Mouse (Mus musculus) neural tube, embryonic 11.5 days (tissue): Measurements from ENCODE around the gene Rest. TPM values are rescaled to one million over a fixed set of nuclear protein-coding genes. Genes with fewer than 3 reads are reported as not detected.

Source experiments
- ATAC-seq: fragments of 200-750 bp; cut with Nextera tagmentation; 2 replicates; pipeline ENCODE4 v1.8.0; 2017; ENCODE audit warnings: moderate number of reproducible peaks, mild to moderate bottlenecking, moderate TSS enrichment, moderate library complexity; ENCODE audit not compliant: insufficient read depth, low FRiP score, low TSS enrichment
- DNase-seq: peaks from one replicate; pipeline ENCODE4 v3.0.0-alpha.2; 2015; ENCODE audit warnings: low spot score
- H3K27ac ChIP-seq: fragments of 300-500 bp; sonication (generic); 2 replicates; pipeline ENCODE4 v1.5.1; 2014; ENCODE audit warnings: low read depth, mild to moderate bottlenecking, low read length
- H3K27me3 ChIP-seq: fragments of 300-500 bp; sonication (generic); 2 replicates; pipeline ENCODE4 v1.6.1; 2014; ENCODE audit warnings: mild to moderate bottlenecking, low read length, mixed read lengths; ENCODE audit not compliant: control insufficient read depth, insufficient read depth
- H3K36me3 ChIP-seq: fragments of 300-500 bp; sonication (generic); 2 replicates; pipeline ENCODE4 v1.6.1; 2014; ENCODE audit warnings: mild to moderate bottlenecking, low read length, moderate library complexity, mixed read lengths; ENCODE audit not compliant: control insufficient read depth, insufficient read depth
- H3K4me1 ChIP-seq: fragments of 300-500 bp; sonication (generic); 2 replicates; pipeline ENCODE4 v1.6.1; 2014; ENCODE audit warnings: low read length, mixed read lengths; ENCODE audit not compliant: control insufficient read depth, insufficient read depth
- H3K4me2 ChIP-seq: fragments of 300-500 bp; sonication (generic); 2 replicates; pipeline ENCODE4 v1.6.1; 2014; ENCODE audit warnings: low read depth, mild to moderate bottlenecking, moderate library complexity
- H3K4me3 ChIP-seq: fragments of 300-500 bp; sonication (generic); 2 replicates; pipeline ENCODE4 v1.5.1; 2014; ENCODE audit warnings: low read depth, low read length
- H3K9ac ChIP-seq: fragments of 300-500 bp; sonication (generic); 2 replicates; pipeline ENCODE4 v1.6.1; 2014; ENCODE audit warnings: mild to moderate bottlenecking, low read length
- H3K9me3 ChIP-seq: fragments of 300-500 bp; sonication (generic); 2 replicates; pipeline ENCODE4 v1.6.1; 2016; ENCODE audit warnings: low read length; ENCODE audit not compliant: control insufficient read depth
- WGBS: fragments of 180-500 bp; shearing (Covaris S2); extraction: QIAGEN DNeasy Blood & Tissue Kit; methylation state at CpG from one replicate; pipeline ENCODE4 v1.1.7; 2014; 5-methylcytosine and 5-hydroxymethylcytosine counted together
- polyA plus RNA-seq: library from polyadenylated mRNA; unstranded; fragments of >200 nt; fragmentation: Nextera tagmentation; extraction: Ambion mirVana; gene quantifications from 2 replicates; pipeline ENCODE4 v1.2.1, GENCODE M21; 2014

Gene Rest
- polyA plus RNA-seq, 1 experiment from 2014 or later: 25.0 TPM

DNA sequence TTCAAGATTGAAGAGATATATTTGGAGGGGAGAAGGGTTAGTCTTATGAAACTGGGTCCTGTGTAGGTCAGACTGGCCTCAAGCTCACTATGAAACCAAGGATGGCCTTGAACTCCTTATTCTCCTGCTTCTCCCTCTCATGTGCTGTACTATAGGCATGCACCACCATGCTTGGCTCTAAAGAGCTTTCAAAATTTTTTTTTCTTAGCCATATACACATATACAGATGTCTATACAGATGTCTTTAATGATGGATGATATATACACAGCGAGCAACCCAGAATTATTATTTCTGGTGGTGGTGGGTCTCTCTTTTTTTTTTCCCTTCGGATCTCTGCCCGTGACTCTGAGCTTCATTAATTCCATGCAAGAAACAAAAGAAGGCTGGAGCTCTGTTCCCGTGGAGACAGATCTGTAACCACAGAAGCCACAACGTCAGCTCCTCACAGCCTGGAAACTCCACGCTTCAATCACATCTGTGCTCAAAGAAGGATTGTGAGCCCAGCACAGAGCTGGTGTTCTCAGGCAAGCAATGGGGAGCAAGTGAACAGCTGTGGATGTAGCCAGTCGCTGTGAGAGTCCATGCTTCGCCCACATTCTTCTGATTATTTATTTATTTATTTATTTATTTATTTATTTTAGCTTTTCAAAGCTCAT is 20.8 kb upstream of the Rest start:
- Histone ChIP-seq H3K27ac (no peak overlapping the region), H3K27me3 (no peaks in the 10 kb centered on the region), H3K9ac (no peak overlapping the region), H3K9me3 (no peaks in the 10 kb centered on the region), H3K4me1 (no peaks in the 10 kb centered on the region), H3K4me2 (no peak overlapping the region), H3K36me3 (no peaks in the 10 kb centered on the region), H3K4me3 (no peak overlapping the region)
- ATAC-seq: no peak
- DNase-seq: peak; percentile 19
- WGBS: 48% methylated on average over 8 of the region's 8 CpGs

DNA sequence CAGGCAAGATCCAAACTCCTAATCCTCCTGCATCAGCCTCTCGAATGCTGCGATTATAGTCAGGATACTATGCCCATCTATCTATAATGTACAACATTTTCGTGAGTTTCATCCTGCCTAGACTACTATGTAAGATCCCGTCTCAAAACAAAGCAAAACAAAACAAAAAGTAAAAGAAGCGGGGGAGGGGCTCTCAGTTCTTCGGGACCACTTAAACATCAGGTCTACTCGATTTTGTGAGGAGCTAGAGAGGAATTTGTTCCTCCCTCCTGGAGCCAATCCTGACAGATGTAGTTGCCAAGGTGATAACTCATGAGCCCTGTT is 19.9 kb upstream of the Rest start:
- no peak overlapping the region for H3K9ac ChIP-seq
- ATAC-seq (no peak), DNase-seq (peak; percentile 16)
- no peak overlapping the region for H3K27ac ChIP-seq
- H3K36me3 ChIP-seq: no peaks in the 10 kb centered on the region
- H3K27me3 ChIP-seq: no peaks in the 10 kb centered on the region
- no peaks in the 10 kb centered on the region for H3K9me3 ChIP-seq
- H3K4me1 ChIP-seq: no peaks in the 10 kb centered on the region
- no peak overlapping the region; the same call in 1 of the 2 replicates for H3K4me3 ChIP-seq
- peak overlapping the region; percentile 10 for H3K4me2 ChIP-seq
- 43% methylated on average over 7 of the region's 7 CpGs for WGBS

DNA sequence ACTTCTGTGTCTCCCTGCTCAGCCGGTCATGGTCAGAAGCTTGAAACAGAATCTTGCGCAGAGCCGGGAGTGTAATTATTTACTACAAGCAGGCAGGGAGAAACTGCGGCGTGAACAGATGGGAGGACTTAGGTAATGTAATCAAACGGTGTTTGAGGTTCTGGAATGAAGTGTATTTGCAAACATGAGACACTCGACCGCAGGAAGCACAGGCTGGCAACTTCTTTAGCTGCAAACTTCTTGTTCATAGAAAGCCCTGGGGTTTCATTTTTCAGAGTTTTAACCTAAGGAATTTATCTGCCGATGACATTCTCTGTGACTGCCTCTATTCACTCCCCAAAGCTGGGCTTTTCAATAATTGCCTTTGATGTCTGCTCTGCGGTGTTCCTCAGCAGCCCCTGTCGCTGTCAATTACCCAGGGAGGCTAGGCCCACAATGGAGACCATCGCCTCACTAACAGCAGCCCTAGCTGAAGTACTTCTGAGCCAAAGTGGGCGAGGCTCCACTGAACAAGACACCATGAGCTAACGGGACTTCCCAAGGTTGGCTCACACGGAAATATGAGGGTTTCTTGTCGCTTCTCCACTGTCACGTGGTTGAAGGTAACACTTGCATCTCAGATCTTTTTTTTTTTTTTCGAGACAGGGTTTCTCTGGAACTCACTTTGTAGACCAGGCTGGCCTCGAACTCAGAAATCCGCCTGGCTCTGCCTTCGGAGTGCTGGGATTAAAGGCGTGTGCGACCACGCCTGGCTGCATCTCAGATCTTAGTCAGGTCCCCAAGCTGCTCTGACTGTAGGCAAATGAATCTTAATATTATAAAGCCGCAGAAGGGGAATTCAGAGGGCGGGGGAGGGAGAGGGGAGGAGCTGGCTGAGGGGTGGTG is 19.3 kb upstream of the Rest start:
- Histone ChIP-seq H3K27ac (no peak overlapping the region), H3K9me3 (no peaks in the 10 kb centered on the region), H3K36me3 (no peaks in the 10 kb centered on the region), H3K27me3 (no peaks in the 10 kb centered on the region), H3K9ac (no peak overlapping the region), H3K4me2 (peak overlapping the region; percentile 10), H3K4me3 (no peak overlapping the region; the same call in 1 of the 2 replicates), H3K4me1 (no peaks in the 10 kb centered on the region)
- WGBS: 32% methylated on average over 26 of the region's 26 CpGs
- ATAC-seq (no peak; the same call in 1 of the 2 replicates), DNase-seq (peak; percentile 59)

DNA sequence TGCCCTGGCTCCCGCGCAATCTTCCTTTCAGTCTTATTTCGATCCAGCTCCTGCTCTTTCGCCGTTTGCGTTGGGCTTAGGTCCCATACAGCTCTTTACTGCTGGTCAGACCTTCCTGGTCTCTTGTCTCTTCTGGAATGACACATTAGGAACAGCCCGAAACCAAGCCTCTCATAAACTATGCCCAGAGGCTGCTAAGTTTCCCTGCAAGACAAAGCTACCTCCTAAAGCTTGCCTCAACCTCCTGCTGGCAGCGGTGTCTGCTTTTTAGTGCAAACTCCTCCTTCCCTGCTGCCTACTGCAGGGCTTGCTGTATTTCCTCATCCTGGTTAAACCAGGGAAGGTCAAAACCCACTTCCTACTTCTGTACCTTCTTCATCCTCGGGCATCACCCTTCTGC is 15.2 kb upstream of the Rest start:
- ATAC-seq: no peak
- WGBS: 70% methylated on average over 9 of the region's 9 CpGs
- no peak for DNase-seq

DNA sequence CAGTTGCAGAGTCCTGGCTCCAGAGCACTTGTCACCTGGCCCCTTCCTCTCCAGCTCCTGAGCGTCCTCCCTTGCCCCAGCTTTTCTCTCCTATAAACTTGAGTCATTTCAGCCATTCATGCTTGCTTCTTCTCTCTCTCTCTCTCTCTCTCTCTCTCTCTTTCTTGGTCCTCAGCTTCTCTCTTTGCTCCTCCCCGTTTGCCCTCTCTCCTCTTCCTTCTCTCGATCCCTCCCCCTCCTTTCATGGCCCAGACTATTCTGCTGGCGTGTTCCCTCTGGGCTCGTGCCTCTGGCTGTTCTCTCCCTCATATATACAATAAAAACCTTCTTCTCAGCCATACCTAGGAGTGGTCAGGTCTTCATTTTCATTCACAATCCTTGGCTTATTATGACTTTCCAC is 13.6 kb upstream of the Rest start:
- no peak overlapping the region for H3K4me3 ChIP-seq
- no peaks in the 10 kb centered on the region for H3K4me1 ChIP-seq
- WGBS: 44% methylated on average over 5 of the region's 5 CpGs
- ATAC-seq (no peak), DNase-seq (no peak)
- H3K9ac ChIP-seq: no peak overlapping the region
- no peaks in the 10 kb centered on the region for H3K36me3 ChIP-seq
- no peak overlapping the region for H3K4me2 ChIP-seq
- H3K27ac ChIP-seq: no peak overlapping the region
- H3K9me3 ChIP-seq: no peaks in the 10 kb centered on the region
- H3K27me3 ChIP-seq: no peaks in the 10 kb centered on the region

More for the DNA sequence above, 15.2 kb upstream of the Rest start:
- Histone ChIP-seq H3K4me3 (no peak overlapping the region), H3K27me3 (no peaks in the 10 kb centered on the region), H3K4me2 (no peak overlapping the region), H3K36me3 (no peaks in the 10 kb centered on the region), H3K27ac (no peak overlapping the region), H3K9me3 (no peaks in the 10 kb centered on the region), H3K9ac (no peak overlapping the region), H3K4me1 (no peaks in the 10 kb centered on the region)

DNA sequence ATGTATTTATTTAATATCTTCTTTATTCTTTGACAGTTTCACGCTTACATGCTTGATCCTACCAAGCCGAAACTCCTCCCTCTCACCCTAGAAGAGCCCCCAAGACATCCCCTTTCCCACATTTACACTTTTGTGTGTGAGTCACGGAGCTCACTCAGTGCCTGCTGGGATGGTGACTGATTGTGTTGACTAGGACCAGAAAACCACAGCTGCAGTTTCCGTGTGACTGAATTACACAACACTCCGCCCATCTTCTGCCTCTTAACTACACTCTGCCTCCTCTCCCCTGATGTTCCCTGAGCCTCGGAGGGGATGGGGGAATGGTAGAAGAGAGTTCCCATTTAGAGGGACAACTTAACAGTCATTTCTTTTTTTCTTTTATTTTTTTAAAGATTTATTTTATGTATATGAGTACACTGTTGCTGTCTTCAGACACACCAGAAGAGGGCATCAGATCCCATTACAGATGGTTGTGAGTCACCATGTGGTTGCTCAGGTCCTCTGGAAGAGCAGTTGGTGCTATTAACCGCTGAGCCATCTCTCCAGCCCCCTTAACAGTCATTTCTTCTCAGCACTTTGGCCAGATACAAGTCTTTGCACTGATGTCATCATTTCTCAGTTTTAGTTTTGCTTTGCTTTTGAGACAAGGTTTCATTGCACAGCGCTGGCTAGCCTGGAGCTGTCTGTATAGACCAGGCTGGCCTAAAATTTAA is 13.0 kb upstream of the Rest start:
- H3K4me3 ChIP-seq: no peak overlapping the region
- H3K4me2 ChIP-seq: no peak overlapping the region
- no peak overlapping the region for H3K27ac ChIP-seq
- H3K9ac ChIP-seq: no peak overlapping the region
- no peaks in the 10 kb centered on the region for H3K4me1 ChIP-seq
- ATAC-seq (no peak), DNase-seq (no peak)
- no peaks in the 10 kb centered on the region for H3K27me3 ChIP-seq
- no peaks in the 10 kb centered on the region for H3K9me3 ChIP-seq
- 62% methylated on average over 8 of the region's 8 CpGs for WGBS
- H3K36me3 ChIP-seq: no peaks in the 10 kb centered on the region

DNA sequence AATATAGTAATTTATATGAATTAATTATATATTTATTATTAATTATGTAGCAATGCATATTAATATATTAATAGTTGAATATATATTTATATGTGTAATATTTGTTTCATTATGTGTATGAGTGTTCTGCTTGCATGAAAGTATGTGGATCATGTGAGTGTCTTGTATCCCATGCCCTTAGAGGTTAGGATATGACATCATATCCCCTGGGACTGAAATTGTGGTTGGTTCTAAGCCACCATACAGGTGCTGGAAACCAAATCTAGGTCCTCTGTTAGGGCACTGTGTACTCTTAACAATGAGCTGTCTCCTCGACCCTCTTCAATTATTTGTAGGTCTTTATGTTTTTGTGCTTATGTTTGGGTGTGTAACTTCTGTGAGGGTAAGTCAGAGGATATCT is 12.1 kb upstream of the Rest start:
- Histone ChIP-seq H3K4me1 (no peaks in the 10 kb centered on the region), H3K9ac (no peak overlapping the region), H3K4me2 (no peak overlapping the region), H3K9me3 (no peaks in the 10 kb centered on the region), H3K27me3 (no peaks in the 10 kb centered on the region), H3K36me3 (no peaks in the 10 kb centered on the region), H3K4me3 (no peak overlapping the region), H3K27ac (no peak overlapping the region)
- ATAC-seq: peak; percentile 31; the same call in 1 of the 2 replicates
- DNase-seq: no peak
- WGBS: 72% methylated on average over 1 of the region's 1 CpGs

DNA sequence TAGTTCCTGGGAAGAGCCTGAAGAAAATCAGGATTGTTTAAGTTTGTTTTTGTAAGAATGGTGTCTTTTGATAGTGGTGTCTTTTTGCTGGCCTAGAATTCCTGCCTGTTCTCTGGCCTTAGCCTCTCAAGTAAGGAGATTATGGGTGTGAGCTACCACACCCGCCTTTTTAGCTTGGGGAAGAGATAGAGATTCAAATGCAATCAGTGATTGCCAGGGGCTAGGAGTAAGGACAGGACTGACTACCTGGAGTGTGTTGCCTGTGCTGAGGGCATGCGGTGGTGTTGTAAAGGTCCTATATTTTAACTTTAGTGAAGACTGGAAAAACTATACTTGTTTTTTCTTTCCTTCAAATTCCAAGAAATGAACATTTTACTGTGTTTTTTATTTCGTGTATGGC is 10.9 kb upstream of the Rest start:
- H3K27me3 ChIP-seq: no peaks in the 10 kb centered on the region
- no peak overlapping the region for H3K9ac ChIP-seq
- H3K36me3 ChIP-seq: no peaks in the 10 kb centered on the region
- no peak overlapping the region for H3K4me2 ChIP-seq
- no peak overlapping the region for H3K4me3 ChIP-seq
- ATAC-seq: no peak
- H3K27ac ChIP-seq: no peak overlapping the region
- no peaks in the 10 kb centered on the region for H3K9me3 ChIP-seq
- DNase-seq: no peak
- 76% methylated on average over 3 of the region's 3 CpGs for WGBS
- H3K4me1 ChIP-seq: no peaks in the 10 kb centered on the region
